Mouse (Mus musculus) left cerebral cortex, postnatal 10 days (tissue): ENCODE data around the gene Psmg1. TPM values are rescaled to one million over a fixed set of nuclear protein-coding genes. Genes with fewer than 3 reads are reported as not detected.
"Not testable (repeated sequence)": the region's sequence is repeated elsewhere in the genome, so short reads cannot be mapped to it uniquely, and the experiment has no call there.

Experiments used
- DNase-seq, 2 experiments: peaks; one replicate each; pipeline ENCODE4 v3.0.0; 2021 to 2022; ENCODE audit warnings: low spot score in 2 of 2, mixed read lengths in 1 of 2; ENCODE audit errors: extremely low spot score in 1 of 2
- intact Hi-C: fragments of 180-260 bp; cut with DNase I; formaldehyde crosslinking; loops from one replicate; pipeline ENCODE4 v1.15.1; 2025
- total RNA-seq, 2 experiments: library from RNA; stranded (reverse); gene quantifications; 2 replicates each; pipeline ENCODE4 v1.2.3; 2021

The Psmg1 gene
- total RNA-seq, result 10 to 100 TPM; 19.1 to 20.2 TPM

DNA sequence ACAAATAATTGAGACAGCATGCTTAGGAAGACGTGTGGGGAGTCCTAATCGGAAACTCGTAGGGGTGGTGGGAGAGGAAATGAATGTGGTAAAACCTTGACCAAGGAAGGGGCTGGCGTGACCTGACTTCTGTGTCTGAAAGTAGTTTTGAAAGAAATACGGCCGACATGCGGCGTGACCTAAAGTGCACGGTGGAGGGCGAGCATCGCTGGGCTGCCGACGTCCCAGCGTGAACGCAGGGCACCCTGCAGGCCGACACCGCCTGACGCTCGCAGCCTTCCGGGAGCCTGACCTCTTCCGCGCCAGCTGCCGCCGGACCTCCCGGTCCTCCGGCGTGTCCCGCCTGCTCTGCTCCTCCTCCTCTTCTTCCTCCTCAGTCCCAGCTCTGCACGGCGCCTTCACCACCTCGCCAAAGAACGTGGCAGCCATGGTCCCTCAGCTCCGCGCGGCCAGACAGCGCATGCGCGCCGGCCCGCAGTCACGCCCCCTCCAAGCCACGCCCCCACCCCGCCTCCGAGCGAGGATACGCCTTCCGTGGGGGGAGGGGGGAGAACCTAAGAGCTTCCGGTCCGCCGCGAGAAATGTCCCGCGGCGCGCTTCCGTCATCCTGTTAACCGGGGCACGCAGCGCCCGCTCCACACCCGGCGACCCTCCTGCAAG lies at the start of gene Psmg1:
Gene Psmg1, minus strand, starts transcription at position 499 of the 660 bp plus-strand sequence.
- intact Hi-C loops, result no loop called here
- peak; percentile 94 to 97 for DNase-seq

DNA sequence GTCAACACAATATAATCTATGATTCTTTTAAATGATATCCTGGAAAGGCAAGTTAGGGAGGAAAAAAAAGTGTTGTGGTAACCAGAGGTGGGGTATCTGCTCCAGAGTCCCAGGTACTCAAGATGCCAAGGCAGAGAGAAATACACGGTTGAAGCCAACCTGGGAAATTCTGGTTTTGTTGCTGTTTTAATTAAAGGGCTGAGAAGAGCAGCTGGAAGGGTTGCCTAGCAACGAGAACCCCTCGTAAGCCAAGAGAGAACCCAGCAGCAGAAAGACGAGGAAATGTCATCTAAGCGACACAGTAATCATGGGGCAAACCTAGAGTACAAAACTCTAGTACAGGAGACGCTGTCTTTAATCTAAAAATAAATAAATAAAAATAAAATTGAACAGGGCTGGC lies 48.8 kb upstream of the Psmg1 start:
- intact Hi-C loops, result no loop called here
- peak in 1 of 2 experiments; percentile 14 for DNase-seq

DNA sequence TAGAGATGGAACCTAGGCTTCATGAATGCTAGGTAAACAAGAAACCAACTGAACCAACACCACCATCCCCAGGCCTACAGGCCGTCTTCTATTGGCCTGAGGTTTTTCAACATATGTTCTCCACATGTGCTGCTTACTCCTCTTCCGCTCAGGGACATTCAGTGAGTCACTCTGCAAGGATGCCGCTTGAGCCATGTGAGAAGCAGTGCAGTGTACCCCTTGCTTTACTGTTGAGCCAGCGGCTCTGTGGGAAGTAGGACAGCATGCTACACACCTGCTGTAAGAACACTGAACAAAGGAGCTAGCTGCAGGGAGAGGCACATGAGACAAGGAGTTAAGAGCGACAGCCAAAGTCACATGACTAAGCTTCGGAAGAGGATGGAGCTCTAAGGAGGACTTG lies 43.7 kb upstream of the Psmg1 start:
- intact Hi-C loops, result no loop called here
- DNase-seq, result no peak

DNA sequence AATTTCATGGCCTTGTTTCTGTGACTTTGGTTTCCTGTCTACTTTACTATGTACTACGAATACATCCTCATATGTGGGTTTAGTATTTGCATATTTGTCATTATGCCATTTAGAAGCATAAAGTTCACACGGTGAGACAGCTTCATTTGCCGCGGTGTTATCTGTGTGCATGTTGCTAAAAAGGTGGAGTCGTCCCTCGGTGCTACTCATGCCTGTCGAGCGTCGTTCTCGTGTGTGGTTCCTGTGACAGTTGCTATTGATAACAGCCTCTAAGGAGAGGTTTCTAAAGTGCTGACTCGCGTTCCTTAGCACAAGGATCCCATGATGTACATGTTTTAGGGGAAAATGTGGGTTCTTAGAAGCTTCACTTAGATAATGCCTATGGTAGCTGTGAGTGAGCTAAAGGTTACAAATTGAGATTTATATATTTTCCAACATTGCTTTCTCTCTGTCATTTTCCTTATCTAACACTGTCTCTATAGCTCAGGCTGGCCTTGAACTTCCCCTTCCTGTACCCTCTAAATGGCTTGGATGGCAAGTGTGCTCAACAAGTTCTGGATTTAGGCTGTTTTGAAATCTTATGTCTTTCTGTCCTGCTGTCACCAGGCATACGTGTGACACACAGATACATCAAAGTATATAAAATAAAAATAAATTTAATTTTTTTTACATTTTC lies 41.7 kb upstream of the Psmg1 start:
- intact Hi-C loops, result no loop called here
- DNase-seq, result no peak

DNA sequence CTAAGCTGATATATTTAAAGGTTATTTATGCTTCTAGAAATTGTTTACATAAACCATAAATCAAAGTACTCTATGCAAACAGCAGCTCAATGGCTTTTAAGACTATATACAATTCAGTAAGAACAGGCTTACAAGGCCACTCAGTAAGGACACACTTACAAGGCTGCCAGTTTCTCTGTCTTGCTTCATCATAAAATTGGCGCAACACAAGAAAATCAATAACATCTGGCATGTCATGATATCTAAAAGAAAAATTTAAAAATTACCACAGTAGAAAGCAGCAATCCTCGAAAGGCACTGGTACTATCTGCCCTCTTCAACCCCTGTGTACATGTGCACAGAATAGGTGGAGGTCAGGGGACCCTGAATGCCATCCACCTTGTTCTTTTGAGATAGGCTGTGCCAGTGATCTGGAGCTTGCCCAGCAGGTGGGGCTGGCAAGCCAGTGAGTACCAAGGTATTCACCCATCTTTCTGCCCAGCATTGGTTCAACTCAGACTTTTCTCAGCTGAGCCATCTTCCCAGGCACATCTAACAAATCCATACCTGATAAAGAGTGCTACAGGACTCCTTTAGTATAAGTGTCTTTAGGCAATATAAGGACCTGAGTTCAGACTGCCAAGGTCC lies 39.8 kb upstream of the Psmg1 start:
- intact Hi-C loops, result no loop called here
- DNase-seq, result no peak

DNA sequence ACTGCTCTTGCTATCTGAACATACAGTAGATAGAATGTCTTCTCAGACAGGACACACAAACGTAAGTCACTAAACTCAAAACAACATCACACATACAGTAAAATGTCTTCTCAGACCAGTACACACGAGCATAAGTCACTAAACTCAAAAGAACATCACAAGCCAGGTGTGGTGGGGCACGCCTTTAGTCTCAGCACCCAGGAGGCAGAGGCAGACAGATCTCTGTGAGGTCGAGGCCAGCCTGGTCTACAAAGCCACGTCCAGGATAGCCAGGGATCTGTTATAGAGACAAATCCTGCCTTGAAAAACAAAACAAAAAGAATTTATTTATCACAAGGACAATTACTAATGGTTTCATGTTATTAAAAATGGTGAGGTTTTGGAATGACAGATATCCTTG lies 35.5 kb upstream of the Psmg1 start:
- intact Hi-C loops, result no loop called here
- no peak for DNase-seq

DNA sequence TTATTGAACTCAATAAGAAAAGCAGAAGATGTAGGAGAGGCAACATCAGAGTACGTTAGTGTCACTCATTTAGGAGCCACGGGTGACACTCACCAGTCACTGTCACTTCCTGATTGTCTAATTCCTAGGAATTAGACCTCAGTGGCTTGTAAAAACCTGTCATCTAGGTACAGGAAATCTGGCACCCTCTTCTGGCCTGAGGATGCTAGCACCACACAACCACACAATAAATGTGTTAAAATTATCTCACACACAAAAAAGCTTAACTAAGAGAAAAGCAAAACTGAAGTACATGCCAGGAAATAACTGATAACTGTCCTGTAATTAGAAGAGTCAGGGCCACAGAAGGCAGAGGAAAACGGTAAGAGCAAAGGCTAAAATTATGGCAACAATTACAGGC lies 34.5 kb upstream of the Psmg1 start:
- intact Hi-C loops, result no loop called here
- no peak for DNase-seq

DNA sequence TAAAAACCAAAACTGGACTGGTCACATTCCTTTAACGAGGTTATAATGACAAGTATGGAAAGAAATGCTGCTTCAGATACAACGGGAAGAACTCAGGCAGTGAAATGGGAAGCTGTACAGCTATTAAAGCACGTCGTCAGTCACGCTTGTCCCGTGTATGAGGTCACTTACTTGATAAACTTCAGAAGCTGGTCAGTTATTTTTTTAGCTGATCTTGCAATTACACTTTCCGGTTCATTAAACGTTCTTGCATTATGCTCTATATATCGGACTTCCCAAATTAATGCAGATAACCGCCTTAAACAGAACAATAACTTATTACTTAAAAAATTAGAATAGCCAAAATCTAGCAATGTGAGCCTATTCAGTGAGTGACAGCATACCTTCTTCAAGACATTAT lies 30.3 kb upstream of the Psmg1 start:
- no peak for DNase-seq
- intact Hi-C loops, result loop anchor here (5.0 kb wide), 1 partner anchor 41 kb away; no protein-coding TSS in a partner anchor

DNA sequence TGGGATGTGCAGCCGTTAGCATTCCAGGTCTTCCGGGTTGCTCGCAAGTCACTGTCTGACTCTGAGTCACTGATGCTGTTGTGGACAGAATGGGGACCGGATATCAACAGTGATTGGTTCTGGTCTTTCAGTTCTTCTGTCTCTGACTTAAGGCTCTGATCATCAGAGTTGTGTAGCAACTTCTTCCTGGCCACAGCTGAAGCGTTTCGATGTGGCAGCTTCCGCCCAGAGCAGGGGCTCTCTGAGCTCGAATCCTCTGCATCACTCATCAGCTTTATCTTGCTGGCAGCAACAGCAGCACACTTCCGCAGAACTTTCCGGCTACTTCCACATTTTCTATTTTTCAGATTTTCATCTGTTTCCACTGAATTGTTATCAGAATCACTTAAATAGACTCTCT lies 18.4 kb upstream of the Psmg1 start:
- intact Hi-C loops, DNase-seq: not testable (repeated sequence)

DNA sequence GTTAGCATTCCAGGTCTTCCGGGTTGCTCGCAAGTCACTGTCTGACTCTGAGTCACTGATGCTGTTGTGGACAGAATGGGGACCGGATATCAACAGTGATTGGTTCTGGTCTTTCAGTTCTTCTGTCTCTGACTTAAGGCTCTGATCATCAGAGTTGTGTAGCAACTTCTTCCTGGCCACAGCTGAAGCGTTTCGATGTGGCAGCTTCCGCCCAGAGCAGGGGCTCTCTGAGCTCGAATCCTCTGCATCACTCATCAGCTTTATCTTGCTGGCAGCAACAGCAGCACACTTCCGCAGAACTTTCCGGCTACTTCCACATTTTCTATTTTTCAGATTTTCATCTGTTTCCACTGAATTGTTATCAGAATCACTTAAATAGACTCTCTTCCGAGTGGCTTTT lies 13.5 kb upstream of the Psmg1 start:
- DNase-seq, intact Hi-C loops: not testable (repeated sequence)

DNA sequence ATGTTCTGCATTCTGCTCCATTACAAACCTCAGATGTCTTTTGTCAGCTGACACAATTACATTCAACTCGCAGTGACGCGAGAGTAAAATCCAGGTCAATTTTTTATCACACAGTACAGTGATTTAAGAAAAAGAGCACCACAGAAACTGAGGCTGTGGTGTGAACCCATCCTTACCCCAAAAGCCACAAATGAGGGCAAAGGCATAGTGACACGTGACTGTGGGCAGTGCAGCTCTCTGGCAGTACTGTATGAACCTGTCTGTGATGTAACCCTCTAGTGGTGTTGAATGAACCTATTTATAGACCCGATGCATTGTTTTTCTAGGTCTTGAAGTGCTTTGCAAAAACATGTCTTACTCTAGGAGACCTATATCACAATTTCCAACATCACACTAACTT lies 8.5 kb upstream of the Psmg1 start:
- intact Hi-C loops, result no loop called here
- no peak for DNase-seq

DNA sequence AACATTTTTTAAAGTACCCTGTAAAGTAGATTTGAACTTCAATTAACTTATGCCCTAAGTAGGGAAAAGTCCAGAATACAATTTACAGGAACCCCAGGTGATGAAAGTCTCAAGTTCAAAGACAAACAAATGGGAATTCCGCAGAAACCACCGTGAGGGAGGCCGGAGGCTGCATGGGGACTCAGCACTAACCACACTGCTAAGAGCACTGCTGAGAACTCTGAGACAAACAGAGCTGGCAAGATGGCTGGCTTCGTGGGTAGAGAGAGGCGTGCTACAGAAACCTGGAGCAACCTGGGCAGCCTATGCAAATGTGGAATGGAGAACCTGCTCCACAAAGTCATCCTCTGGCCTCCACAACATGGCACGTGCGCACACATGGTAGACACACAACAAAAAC lies 5.4 kb upstream of the Psmg1 start:
- no peak for DNase-seq
- intact Hi-C loops, result no loop called here

DNA sequence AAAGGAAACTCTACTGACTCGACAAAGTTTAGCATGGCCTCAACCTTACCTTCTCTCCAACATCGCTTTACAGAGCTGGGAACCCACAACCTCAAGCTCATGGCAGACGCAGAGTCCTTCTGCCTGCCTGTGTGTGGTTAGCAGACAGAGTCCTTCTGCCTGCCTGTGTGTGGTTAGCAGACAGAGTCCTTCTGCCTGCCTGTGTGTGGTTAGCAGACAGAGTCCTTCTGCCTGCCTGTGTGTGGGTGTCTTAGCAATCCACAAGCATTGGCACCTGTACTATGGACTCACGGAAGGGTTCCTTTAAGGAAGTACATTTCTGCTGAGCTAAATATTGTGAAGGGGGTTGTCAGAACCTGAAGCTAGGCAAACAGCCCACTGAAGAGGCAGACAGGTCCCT lies 3.8 kb upstream of the Psmg1 start:
- DNase-seq, intact Hi-C loops: not testable (repeated sequence)

DNA sequence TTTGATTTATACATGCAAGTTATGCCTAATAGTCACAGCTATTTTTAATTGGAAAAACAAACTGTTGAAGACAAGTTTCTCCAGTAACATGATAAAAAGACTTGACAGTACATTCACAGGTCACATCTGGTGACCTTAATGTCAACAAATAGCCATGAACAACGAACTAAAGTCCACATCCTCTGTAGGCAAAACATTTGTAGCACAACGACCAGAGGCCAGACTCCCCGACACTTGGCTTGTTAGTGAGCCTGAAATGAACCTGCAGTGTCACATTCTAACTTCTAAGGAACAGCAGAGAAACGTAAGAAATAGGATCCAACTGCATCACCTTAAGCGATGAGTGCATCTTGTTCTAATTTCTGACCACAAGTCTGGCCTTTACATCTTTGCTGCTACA lies 1.8 kb upstream of the Psmg1 start:
- intact Hi-C loops, result no loop called here
- no peak for DNase-seq

DNA sequence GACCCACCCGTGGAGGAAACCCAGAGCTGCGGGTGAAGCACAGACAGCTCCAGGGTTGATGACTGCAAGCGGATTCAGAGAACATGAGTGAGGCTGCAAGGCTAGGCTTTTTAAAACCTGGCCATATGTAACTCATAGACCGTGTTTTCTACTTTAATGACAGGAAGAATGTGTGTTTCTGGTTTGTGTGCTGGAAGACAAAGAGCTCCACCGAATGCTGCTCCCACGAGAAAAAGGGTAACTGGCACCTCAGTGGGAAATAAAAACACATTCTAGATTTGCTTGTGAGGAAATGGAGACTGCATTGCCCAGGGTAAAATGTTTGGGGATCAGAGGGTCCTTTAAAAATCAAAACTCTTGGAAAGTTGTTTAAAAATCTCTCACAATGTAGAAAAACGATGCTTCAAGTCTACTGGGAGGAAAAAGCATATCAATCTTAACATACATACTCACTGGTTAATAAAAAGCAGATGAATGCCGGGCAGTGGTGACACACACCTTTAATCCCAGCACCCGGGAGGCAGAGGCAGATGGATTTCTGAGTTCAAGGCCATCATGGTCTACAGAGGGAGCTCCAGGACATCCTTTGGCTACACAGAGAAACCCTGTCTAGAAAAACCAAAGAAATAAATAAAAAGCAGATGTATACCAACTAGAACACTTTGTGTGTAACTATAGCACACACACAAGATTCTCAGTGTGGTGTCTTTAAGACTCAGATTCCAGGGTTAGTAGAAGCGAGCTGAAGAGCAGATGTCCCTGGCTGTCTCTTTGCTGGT lies 551 bp upstream of the Psmg1 start:
- intact Hi-C loops, result no loop called here
- DNase-seq, result no peak

DNA sequence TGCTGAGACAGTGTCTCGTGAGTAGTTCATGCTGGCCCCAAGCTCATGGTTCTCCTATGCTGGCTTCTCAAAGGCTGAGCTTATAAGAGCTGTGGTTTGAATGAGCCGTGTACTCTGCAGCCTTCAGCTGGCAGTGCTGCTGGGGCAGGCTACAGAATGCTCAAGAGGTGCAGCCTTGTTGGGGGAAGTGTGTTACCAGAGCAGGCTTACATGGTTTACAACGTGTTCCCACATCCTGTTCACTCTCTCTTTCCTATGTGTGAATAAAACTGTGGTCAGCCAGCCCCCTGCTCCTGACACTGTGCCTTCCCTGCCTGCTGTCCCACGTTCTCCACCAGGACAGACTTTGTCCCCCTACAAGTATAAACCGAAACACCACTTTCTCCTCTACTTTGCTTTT lies 5.8 kb downstream of the Psmg1 start:
- intact Hi-C loops, result no loop called here
- DNase-seq, result no peak

DNA sequence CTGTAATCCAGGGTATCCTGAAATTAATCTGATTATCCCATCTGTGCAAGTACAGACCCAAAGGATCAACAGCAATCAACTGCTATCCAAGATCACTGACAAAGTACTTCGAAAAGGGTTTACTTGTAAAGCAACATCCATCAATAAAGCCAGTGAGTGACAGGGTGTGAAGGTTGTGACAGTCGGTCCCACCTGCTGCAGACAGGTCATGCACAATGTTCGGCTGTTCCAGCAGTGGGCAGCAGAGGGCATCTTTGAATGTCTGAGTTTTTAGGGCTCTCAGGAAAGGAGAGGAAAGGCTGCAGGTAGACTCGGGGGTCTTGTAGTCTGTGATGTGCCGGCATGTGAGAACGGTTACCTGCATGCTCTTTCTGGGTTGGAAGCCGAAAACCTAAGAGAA lies 7.2 kb downstream of the Psmg1 start:
- intact Hi-C loops, result no loop called here
- DNase-seq, result no peak

DNA sequence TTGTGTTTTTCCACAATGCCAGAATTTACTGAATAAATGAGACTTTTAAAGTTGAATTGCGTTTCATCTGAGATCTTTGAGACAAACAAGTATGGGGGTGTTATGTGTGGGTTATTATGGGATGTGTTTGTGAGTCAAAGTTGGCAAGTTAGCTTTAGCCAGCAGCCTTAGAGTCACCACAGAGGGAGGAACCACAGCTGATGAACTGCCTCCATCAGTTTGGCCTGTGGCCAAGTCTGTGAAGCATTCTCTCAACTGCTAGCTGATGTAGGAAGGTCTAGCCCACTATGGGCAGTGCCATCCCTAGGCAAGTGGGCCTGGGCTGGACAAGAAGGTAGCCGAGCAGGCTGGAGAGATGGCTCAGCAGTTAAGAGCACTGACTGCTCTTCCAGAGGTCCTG lies 19.9 kb downstream of the Psmg1 start:
- DNase-seq, result no peak
- intact Hi-C loops, result no loop called here

DNA sequence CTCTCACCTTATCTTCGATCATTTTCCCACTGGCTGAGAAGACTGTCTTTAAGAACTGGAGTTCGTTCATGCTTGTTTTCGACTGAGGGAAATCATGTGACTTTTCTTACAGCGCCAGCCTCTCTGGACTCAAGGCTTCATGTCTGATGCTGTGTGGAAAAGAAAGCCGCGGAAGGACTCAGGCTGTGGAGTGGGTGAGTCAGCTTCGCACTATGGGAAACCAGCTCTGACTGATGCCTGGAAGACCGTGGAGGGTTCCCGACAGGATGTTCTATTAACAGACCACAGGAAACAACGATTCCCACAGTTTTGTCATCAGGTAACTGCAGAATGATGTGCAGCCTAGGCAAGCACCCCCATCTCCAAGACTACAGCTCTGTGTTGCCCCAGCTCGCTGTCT lies 23.3 kb downstream of the Psmg1 start:
- DNase-seq, result no peak
- intact Hi-C loops, result loop anchor here (10.0 kb wide), 1 partner anchor 773 kb away; no protein-coding TSS in a partner anchor
